Mouse (Mus musculus): ENCODE results near the gene Aig1. TPM values are rescaled to one million over a fixed set of nuclear protein-coding genes. Genes with fewer than 3 reads are reported as not detected.

Aig1 gene
- polyA plus RNA-seq, 2 experiments, result 6.6 to 14.3 TPM

DNA sequence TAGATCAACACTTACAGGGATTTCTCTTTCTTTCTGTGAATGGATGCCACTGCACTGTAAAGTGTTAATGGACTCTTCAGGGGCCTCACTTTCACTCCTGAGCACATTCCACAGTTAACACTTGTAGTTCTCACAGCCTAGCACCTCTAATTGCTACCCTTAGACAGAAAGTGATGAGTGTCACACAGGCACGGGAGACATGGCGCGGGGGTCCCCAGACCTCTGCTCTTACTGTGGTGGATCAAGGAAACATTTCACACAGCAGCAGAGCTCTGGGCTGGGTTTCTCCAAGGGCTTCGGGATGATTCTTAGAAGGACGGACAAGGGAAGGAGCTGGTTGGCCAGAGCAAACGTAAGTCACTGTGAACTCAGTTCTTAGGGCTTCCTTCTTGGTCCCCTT is 166.1 kb downstream of the Aig1 start:
- 61% methylated on average over 6 of the region's 6 CpGs for WGBS (ENCODE audit: insufficient replicate concordance)
- no peak overlapping the region for H3K27ac ChIP-seq

DNA sequence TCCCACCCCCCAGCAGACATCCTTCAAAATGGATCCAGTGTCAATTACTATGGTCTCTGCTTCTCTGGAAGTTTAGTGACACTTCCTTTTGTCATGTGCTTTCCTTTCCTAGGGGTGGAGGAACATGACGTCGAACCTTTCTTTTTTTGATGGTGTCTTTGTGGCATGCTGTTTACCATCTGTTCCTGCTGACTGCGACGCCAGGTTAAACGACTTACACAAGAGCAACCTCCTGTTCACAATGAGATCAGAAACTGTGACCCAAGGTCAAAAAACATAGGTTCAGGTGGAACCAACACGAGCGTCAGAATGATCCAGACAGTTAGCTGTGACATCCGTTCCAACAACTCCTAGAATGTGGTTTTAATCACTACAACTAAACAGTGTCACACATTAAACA is 166.7 kb downstream of the Aig1 start:
- Histone ChIP-seq H3K36me3 (replicated peaks; ENCODE audit: control insufficient read depth, insufficient read depth, low read depth) (no peaks in the 10 kb centered on the region), H3K27me3 (ENCODE audit: control insufficient read depth, insufficient read depth, low read length) (no peaks in the 10 kb centered on the region), H3K27ac (no peak overlapping the region), H3K9ac (replicated peaks) (no peak overlapping the region), H3K4me3 (ENCODE audit: insufficient read depth in 1 of 2, low read depth in 2 of 2, low read length in 2 of 2) (no peak overlapping the region), H3K4me2 (ENCODE audit: low read depth) (no peak overlapping the region), H3K4me1 (replicated peaks; ENCODE audit: control insufficient read depth in 2 of 2, insufficient read depth in 2 of 2, low read length in 1 of 2) (no peaks in the 10 kb centered on the region), H3K9me3 (ENCODE audit: control insufficient read depth, low read length) (no peaks in the 10 kb centered on the region)
- WGBS (ENCODE audit: insufficient replicate concordance), result 58% methylated on average over 8 of the region's 8 CpGs
- DNase-seq (ENCODE audit: low read depth in 3 of 3, low spot score in 3 of 3), result no peak
- TF ChIP-seq EP300 (IDR thresholded peaks at IDR 0.05; ENCODE audit: low read depth) (no peak), CTCF (IDR thresholded peaks at IDR 0.05; ENCODE audit: low read depth) (no peak)
- no peak for ATAC-seq (ENCODE audit: insufficient read depth)

More for the DNA sequence above, 166.1 kb downstream of the Aig1 start:
- no peak for ATAC-seq (ENCODE audit: insufficient read depth)
- Histone ChIP-seq H3K4me3 (ENCODE audit: insufficient read depth in 1 of 2, low read depth in 2 of 2, low read length in 2 of 2) (no peak overlapping the region), H3K4me2 (ENCODE audit: low read depth) (no peak overlapping the region), H3K27me3 (ENCODE audit: control insufficient read depth, insufficient read depth, low read length) (no peaks in the 10 kb centered on the region), H3K9me3 (ENCODE audit: control insufficient read depth, low read length) (no peaks in the 10 kb centered on the region), H3K9ac (replicated peaks) (no peak overlapping the region), H3K4me1 (replicated peaks; ENCODE audit: control insufficient read depth in 2 of 2, insufficient read depth in 2 of 2, low read length in 1 of 2) (no peaks in the 10 kb centered on the region), H3K36me3 (replicated peaks; ENCODE audit: control insufficient read depth, insufficient read depth, low read depth) (no peaks in the 10 kb centered on the region)
- no peak for DNase-seq (ENCODE audit: low read depth in 3 of 3, low spot score in 3 of 3)
- TF ChIP-seq CTCF (IDR thresholded peaks at IDR 0.05; ENCODE audit: low read depth) (no peak), EP300 (IDR thresholded peaks at IDR 0.05; ENCODE audit: low read depth) (no peak)

GRCm38 (mm10) chr10:13696326-13696725 is 172.5 kb downstream of the Aig1 start:
- no peak overlapping the region for H3K4me2 ChIP-seq (ENCODE audit: low read depth)
- no peak overlapping the region for H3K4me3 ChIP-seq (ENCODE audit: insufficient read depth in 1 of 2, low read depth in 2 of 2, low read length in 2 of 2)
- no peaks in the 10 kb centered on the region for H3K27me3 ChIP-seq (ENCODE audit: control insufficient read depth, insufficient read depth, low read length)
- no peak overlapping the region for H3K27ac ChIP-seq
- TF ChIP-seq CTCF (IDR thresholded peaks at IDR 0.05; ENCODE audit: low read depth) (no peak), EP300 (IDR thresholded peaks at IDR 0.05; ENCODE audit: low read depth) (no peak)
- no peaks in the 10 kb centered on the region for H3K4me1 ChIP-seq (replicated peaks; ENCODE audit: control insufficient read depth in 2 of 2, insufficient read depth in 2 of 2, low read length in 1 of 2)
- H3K9ac ChIP-seq (replicated peaks), result no peak overlapping the region
- no peaks in the 10 kb centered on the region for H3K9me3 ChIP-seq (ENCODE audit: control insufficient read depth, low read length)
- no peaks in the 10 kb centered on the region for H3K36me3 ChIP-seq (replicated peaks; ENCODE audit: control insufficient read depth, insufficient read depth, low read depth)
- ATAC-seq (ENCODE audit: insufficient read depth), result no peak
- no peak for DNase-seq (ENCODE audit: low read depth in 3 of 3, low spot score in 3 of 3)

DNA sequence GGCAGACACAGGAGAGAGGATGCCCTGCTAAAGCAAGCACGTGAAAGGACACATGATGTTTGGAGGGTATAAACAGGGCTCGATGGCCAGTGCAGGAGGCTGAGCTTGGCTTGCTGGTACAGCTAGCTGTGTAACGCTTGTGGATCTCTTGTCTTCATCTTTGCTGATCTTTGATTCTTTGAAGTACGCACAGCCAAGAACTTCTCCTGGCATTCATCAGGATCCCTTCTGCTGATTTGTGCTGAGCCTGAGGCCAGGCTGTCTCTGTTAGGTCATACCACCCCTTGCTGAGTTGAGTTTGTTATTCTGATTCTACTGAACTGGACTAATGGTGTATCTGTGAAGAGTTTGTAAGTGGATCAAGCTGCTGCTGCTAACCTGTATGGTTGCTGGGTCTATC is 175.5 kb downstream of the Aig1 start:
- H3K36me3 ChIP-seq (replicated peaks; ENCODE audit: control insufficient read depth, insufficient read depth, low read depth), result no peaks in the 10 kb centered on the region
- ATAC-seq (ENCODE audit: insufficient read depth) (no peak), DNase-seq (ENCODE audit: low read depth in 3 of 3, low spot score in 3 of 3) (no peak)
- TF ChIP-seq EP300 (IDR thresholded peaks at IDR 0.05; ENCODE audit: low read depth), result no peak
- TF ChIP-seq CTCF (IDR thresholded peaks at IDR 0.05; ENCODE audit: low read depth), result no peak
- no peak overlapping the region for H3K4me2 ChIP-seq (ENCODE audit: low read depth)
- 75% methylated on average over 4 of the region's 4 CpGs for WGBS (ENCODE audit: insufficient replicate concordance)
- H3K9ac ChIP-seq (replicated peaks), result no peak overlapping the region
- no peak overlapping the region for H3K4me3 ChIP-seq (ENCODE audit: insufficient read depth in 1 of 2, low read depth in 2 of 2, low read length in 2 of 2)
- H3K27ac ChIP-seq, result no peak overlapping the region
- no peaks in the 10 kb centered on the region for H3K27me3 ChIP-seq (ENCODE audit: control insufficient read depth, insufficient read depth, low read length)
- H3K4me1 ChIP-seq (replicated peaks; ENCODE audit: control insufficient read depth in 2 of 2, insufficient read depth in 2 of 2, low read length in 1 of 2), result no peaks in the 10 kb centered on the region
- no peaks in the 10 kb centered on the region for H3K9me3 ChIP-seq (ENCODE audit: control insufficient read depth, low read length)

- H3K4me2 ChIP-seq (ENCODE audit: low read depth), result no peak overlapping the region
- H3K9me3 ChIP-seq (ENCODE audit: control insufficient read depth, low read length), result no peaks in the 10 kb centered on the region
- no peak for TF ChIP-seq EP300 (IDR thresholded peaks at IDR 0.05; ENCODE audit: low read depth)
- no peak for TF ChIP-seq CTCF (IDR thresholded peaks at IDR 0.05; ENCODE audit: low read depth)
- H3K27me3 ChIP-seq (ENCODE audit: control insufficient read depth, insufficient read depth, low read length), result no peaks in the 10 kb centered on the region
- H3K36me3 ChIP-seq (replicated peaks; ENCODE audit: control insufficient read depth, insufficient read depth, low read depth), result no peaks in the 10 kb centered on the region
- 80% methylated on average over 5 of the region's 5 CpGs for WGBS (ENCODE audit: insufficient replicate concordance)
- no peak overlapping the region for H3K27ac ChIP-seq
- peaks cover 0 to 8% of the 10 kb centered on the region in 2 experiments; a peak in 2 of 4 replicates for H3K4me1 ChIP-seq (replicated peaks; ENCODE audit: control insufficient read depth in 2 of 2, insufficient read depth in 2 of 2, low read length in 1 of 2)
- H3K9ac ChIP-seq (replicated peaks), result no peak overlapping the region
- ATAC-seq (ENCODE audit: insufficient read depth) (no peak), DNase-seq (ENCODE audit: low read depth in 3 of 3, low spot score in 3 of 3) (no peak)
- H3K4me3 ChIP-seq (ENCODE audit: insufficient read depth in 1 of 2, low read depth in 2 of 2, low read length in 2 of 2), result no peak overlapping the region
Measured at GRCm38 (mm10) chr10:13690773-13691172, 178.0 kb downstream of the Aig1 start.

All from liver, embryonic 14.5 days (tissue).